In the genomic region with DNA sequence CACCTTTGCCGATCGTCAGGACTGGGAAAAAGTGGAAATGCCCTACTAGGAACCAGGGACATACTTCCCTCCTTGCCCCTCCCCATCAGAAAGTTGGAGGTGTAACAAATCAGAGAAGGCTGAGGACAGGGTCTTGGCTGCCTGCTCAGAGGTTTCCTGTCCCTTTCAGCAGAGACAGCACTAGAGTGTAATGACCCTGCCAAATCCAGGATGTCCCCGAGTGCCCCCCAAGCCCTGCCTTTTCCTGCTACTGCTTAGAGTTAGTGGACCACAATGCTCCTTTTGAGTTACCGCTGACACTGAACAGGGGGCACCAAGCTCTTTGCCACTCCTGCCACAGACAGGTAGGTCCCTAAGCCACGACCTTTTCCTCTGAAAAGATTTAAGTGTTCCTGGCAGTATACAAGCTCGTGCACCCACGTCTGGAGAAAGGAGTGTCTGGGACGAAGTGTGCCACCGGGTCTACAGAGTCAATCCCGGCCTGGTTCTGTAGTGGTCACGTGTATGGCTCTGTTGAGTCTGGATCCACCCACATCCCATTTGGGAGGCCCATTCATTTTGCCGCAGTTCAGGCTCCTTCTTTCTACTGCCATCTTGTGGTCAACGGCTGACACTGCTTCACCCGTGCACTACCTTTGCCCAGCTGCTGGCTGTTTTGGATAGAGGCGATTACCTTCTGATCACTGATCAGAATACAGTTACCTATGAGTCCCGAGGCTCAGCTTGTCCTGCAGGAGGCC, we compare ENCODE assay signal across 8 mouse cellular contexts. TPM values are rescaled to one million over a fixed set of nuclear protein-coding genes. Genes with fewer than 3 reads are reported as not detected.
A peak's percentile ranks its signal among the peaks of the same experiment; 100 is the strongest.
DNase-seq lines count a peak whose midpoint lies in the region; ATAC-seq and TF ChIP-seq lines count a peak whose summit lies in the region.

No protein-coding gene starts in this region.

- ATAC-seq in embryonic facial prominence, embryonic 12.5 days (ENCODE audit: insufficient number of reproducible peaks, insufficient read depth, low FRiP score, low TSS enrichment) = no peak
- ATAC-seq in heart, embryonic 14.5 days (ENCODE audit: insufficient number of reproducible peaks, insufficient read depth, low FRiP score, low read depth) = 0 out of 2 replicates have a peak, but pooled peaks have one; percentile 26
- ATAC-seq in kidney, postnatal 0 days (replicated peaks; ENCODE audit: low FRiP score, low read depth) = 0 out of 2 replicates have a peak, but pooled peaks have one; percentile 6
- peak; percentile 20 for ATAC-seq in liver, embryonic 16.5 days (ENCODE audit: low read depth)
- peak; percentile 16; the same call in 1 of the 2 replicates for ATAC-seq in neural tube, embryonic 11.5 days (ENCODE audit: insufficient read depth, low FRiP score, low TSS enrichment)

- no peaks in the 10 kb centered on the region for H3K9me3 ChIP-seq in E14TG2a.4 (ENCODE audit: low read length)
- no peaks in the 10 kb centered on the region for H3K9me3 ChIP-seq in embryonic facial prominence, embryonic 12.5 days
- no peaks in the 10 kb centered on the region for H3K9me3 ChIP-seq in heart, embryonic 14.5 days (ENCODE audit: control insufficient read depth, low read length)
- no peaks in the 10 kb centered on the region for H3K9me3 ChIP-seq in kidney, postnatal 0 days (replicated peaks; ENCODE audit: low read length)
- H3K9me3 ChIP-seq in liver, embryonic 16.5 days (replicated peaks; ENCODE audit: control insufficient read depth, low read length) = no peaks in the 10 kb centered on the region
- H3K9me3 ChIP-seq in neural tube, embryonic 11.5 days (ENCODE audit: control insufficient read depth, low read length) = no peaks in the 10 kb centered on the region

- H3K4me2 ChIP-seq in embryonic facial prominence, embryonic 12.5 days (replicated peaks) = peak overlapping the region; percentile 32
- H3K4me2 ChIP-seq in heart, embryonic 14.5 days (ENCODE audit: low read length) = peak overlapping the region; percentile 46
- H3K4me2 ChIP-seq in kidney, postnatal 0 days (ENCODE audit: low read length) = peak overlapping the region; percentile 14; the same call in 1 of the 2 replicates
- 0 out of 2 replicates have a peak overlapping the region, but pooled peaks have one; percentile 3 for H3K4me2 ChIP-seq in liver, embryonic 16.5 days (ENCODE audit: low read depth, low read length)
- H3K4me2 ChIP-seq in neural tube, embryonic 11.5 days (ENCODE audit: low read depth) = no peak overlapping the region

- H3K36me3 ChIP-seq in E14TG2a.4 (ENCODE audit: insufficient read depth, low read length) = peaks cover 41% of the 10 kb centered on the region
- peaks cover 31% of the 10 kb centered on the region for H3K36me3 ChIP-seq in embryonic facial prominence, embryonic 12.5 days
- H3K36me3 ChIP-seq in heart, embryonic 14.5 days (ENCODE audit: control insufficient read depth, insufficient read depth, low read length) = peaks cover 36% of the 10 kb centered on the region
- peaks cover 21% of the 10 kb centered on the region for H3K36me3 ChIP-seq in kidney, postnatal 0 days (ENCODE audit: insufficient read depth, low read length)
- peaks cover 21% of the 10 kb centered on the region for H3K36me3 ChIP-seq in liver, embryonic 16.5 days (ENCODE audit: control insufficient read depth, insufficient read depth)
- H3K36me3 ChIP-seq in neural tube, embryonic 11.5 days (ENCODE audit: control insufficient read depth, insufficient read depth, low read length) = no peaks in the 10 kb centered on the region; the same call in 1 of the 2 replicates

- H3K27me3 ChIP-seq in E14TG2a.4 (ENCODE audit: insufficient read depth, low read length) = no peaks in the 10 kb centered on the region
- H3K27me3 ChIP-seq in embryonic facial prominence, embryonic 12.5 days = no peaks in the 10 kb centered on the region
- H3K27me3 ChIP-seq in heart, embryonic 14.5 days (ENCODE audit: control insufficient read depth, insufficient read depth, low read length) = no peaks in the 10 kb centered on the region
- H3K27me3 ChIP-seq in kidney, postnatal 0 days (ENCODE audit: insufficient read depth, low read length) = no peaks in the 10 kb centered on the region
- no peaks in the 10 kb centered on the region for H3K27me3 ChIP-seq in liver, embryonic 16.5 days (ENCODE audit: control insufficient read depth, insufficient read depth, low read depth, low read length)
- no peaks in the 10 kb centered on the region for H3K27me3 ChIP-seq in neural tube, embryonic 11.5 days (ENCODE audit: control insufficient read depth, insufficient read depth, low read length)

- 15% methylated on average over 16 of the region's 16 CpGs for WGBS in embryonic facial prominence, embryonic 12.5 days
- 14% methylated on average over 16 of the region's 16 CpGs for WGBS in heart, embryonic 14.5 days
- WGBS in kidney, postnatal 0 days = 13% methylated on average over 16 of the region's 16 CpGs
- 17% methylated on average over 16 of the region's 16 CpGs for WGBS in liver, embryonic 16.5 days (ENCODE audit: insufficient replicate concordance)
- 21% methylated on average over 16 of the region's 16 CpGs for WGBS in neural tube, embryonic 11.5 days

- no peak overlapping the region for H3K27ac ChIP-seq in embryonic facial prominence, embryonic 12.5 days
- no peak overlapping the region for H3K27ac ChIP-seq in heart, embryonic 14.5 days (replicated peaks in 1 of 2; ENCODE audit: control insufficient read depth in 1 of 2, insufficient read depth in 1 of 2, low read depth in 2 of 2, low read length in 2 of 2)
- H3K27ac ChIP-seq in kidney, postnatal 0 days = no peak overlapping the region
- H3K27ac ChIP-seq in liver, embryonic 16.5 days (ENCODE audit: low read length) = peak overlapping the region; percentile 72
- no peak overlapping the region for H3K27ac ChIP-seq in neural tube, embryonic 11.5 days (ENCODE audit: low read depth, low read length)

- peak; percentile 91 for TF ChIP-seq CTCF in E14TG2a.4 (conservative IDR thresholded peaks at IDR 0.05; ENCODE audit: low read length)
- peak; percentile 97 for TF ChIP-seq CTCF in kidney, postnatal 0 days (IDR thresholded peaks at IDR 0.05; ENCODE audit: low read depth)

- H3K4me3 ChIP-seq in E14TG2a.4 (replicated peaks; ENCODE audit: low read length) = peak overlapping the region; percentile 8
- H3K4me3 ChIP-seq in embryonic facial prominence, embryonic 12.5 days = no peak overlapping the region
- H3K4me3 ChIP-seq in heart, embryonic 14.5 days (ENCODE audit: control insufficient read depth in 1 of 2, insufficient read depth in 1 of 2, low read depth in 1 of 2, low read length in 2 of 2) = no peak overlapping the region
- H3K4me3 ChIP-seq in kidney, postnatal 0 days (replicated peaks; ENCODE audit: low read depth, low read length) = no peak overlapping the region
- peak overlapping the region; percentile 1; the same call in 1 of the 2 replicates for H3K4me3 ChIP-seq in liver, embryonic 16.5 days (ENCODE audit: low read depth, low read length)
- no peak overlapping the region for H3K4me3 ChIP-seq in neural tube, embryonic 11.5 days (ENCODE audit: low read depth, low read length)

- peak; percentile 58 for DNase-seq in adrenal gland, postnatal 25 days
- peak; percentile 92 for DNase-seq in kidney, postnatal 0 days (ENCODE audit: low spot score)
- peak; percentile 74 for DNase-seq in neural tube, embryonic 11.5 days (ENCODE audit: low spot score)
- peak; percentile 68 for DNase-seq in thymus, postnatal 4 days

- H3K9ac ChIP-seq in embryonic facial prominence, embryonic 12.5 days = no peak overlapping the region; the same call in 1 of the 2 replicates
- no peak overlapping the region; the same call in 1 of the 2 replicates for H3K9ac ChIP-seq in heart, embryonic 14.5 days (ENCODE audit: low read length)
- H3K9ac ChIP-seq in kidney, postnatal 0 days (ENCODE audit: low read depth, low read length) = no peak overlapping the region
- peak overlapping the region; percentile 54; the same call in 1 of the 2 replicates for H3K9ac ChIP-seq in liver, embryonic 16.5 days (ENCODE audit: low read depth, low read length)
- H3K9ac ChIP-seq in neural tube, embryonic 11.5 days (ENCODE audit: low read length) = no peak overlapping the region

- H3K4me1 ChIP-seq in E14TG2a.4 (replicated peaks; ENCODE audit: low read depth, low read length) = peaks cover 61% of the 10 kb centered on the region
- peaks cover 28% of the 10 kb centered on the region for H3K4me1 ChIP-seq in embryonic facial prominence, embryonic 12.5 days
- H3K4me1 ChIP-seq in heart, embryonic 14.5 days (ENCODE audit: control insufficient read depth in 2 of 2, insufficient read depth in 2 of 2, low read length in 2 of 2) = peaks cover 19 to 40% of the 10 kb centered on the region in 2 experiments
- H3K4me1 ChIP-seq in kidney, postnatal 0 days (replicated peaks; ENCODE audit: insufficient read depth, low read length) = peaks cover 22% of the 10 kb centered on the region
- peaks cover 60% of the 10 kb centered on the region for H3K4me1 ChIP-seq in liver, embryonic 16.5 days (ENCODE audit: control insufficient read depth, low read depth, low read length)
- H3K4me1 ChIP-seq in neural tube, embryonic 11.5 days (ENCODE audit: control insufficient read depth, insufficient read depth, low read length) = peaks cover 10% of the 10 kb centered on the region

RNA-seq across cellular contexts. Expression of a gene that starts 4.5 kb away (rescaled TPM):
- 127 and 136 TPM in 2 replicates for total RNA-seq in adrenal gland, postnatal 25 days (2021)
- polyA plus RNA-seq in embryonic facial prominence, embryonic 12.5 days (2016; fragmentation: Nextera tagmentation; extraction: Ambion mirVana) = 86.3 and 90.6 TPM in 2 replicates
- 36.8 and 39.5 TPM in 2 replicates for polyA plus RNA-seq in heart, embryonic 14.5 days (2014; fragmentation: Nextera tagmentation; extraction: Ambion mirVana)
- 62.2 and 71.1 TPM in 2 replicates for polyA plus RNA-seq in kidney, postnatal 0 days (2015; fragmentation: Nextera tagmentation; extraction: Ambion mirVana)
- polyA plus RNA-seq in liver, embryonic 16.5 days (2015; fragmentation: Nextera tagmentation; extraction: Ambion mirVana) = 56.9 and 60.3 TPM in 2 replicates
- 44.8 and 48.8 TPM in 2 replicates for polyA plus RNA-seq in neural tube, embryonic 11.5 days (2014; fragmentation: Nextera tagmentation; extraction: Ambion mirVana)

RNA-seq across cellular contexts. Expression of a gene that starts 8.0 kb away (rescaled TPM):
- total RNA-seq in adrenal gland, postnatal 25 days (2021) = 48.6 and 50.9 TPM in 2 replicates
- polyA plus RNA-seq in embryonic facial prominence, embryonic 12.5 days (2016; fragmentation: Nextera tagmentation; extraction: Ambion mirVana) = 169 and 171 TPM in 2 replicates
- 79.2 and 83.9 TPM in 2 replicates for polyA plus RNA-seq in heart, embryonic 14.5 days (2014; fragmentation: Nextera tagmentation; extraction: Ambion mirVana)
- 59.3 and 73.1 TPM in 2 replicates for polyA plus RNA-seq in kidney, postnatal 0 days (2015; fragmentation: Nextera tagmentation; extraction: Ambion mirVana)
- 128 and 136 TPM in 2 replicates for polyA plus RNA-seq in liver, embryonic 16.5 days (2015; fragmentation: Nextera tagmentation; extraction: Ambion mirVana)
- polyA plus RNA-seq in neural tube, embryonic 11.5 days (2014; fragmentation: Nextera tagmentation; extraction: Ambion mirVana) = 194 and 219 TPM in 2 replicates

RNA-seq across cellular contexts. Expression of a gene that starts 31.7 kb away (rescaled TPM):
- total RNA-seq in adrenal gland, postnatal 25 days (2021) = 31.4 and 33.5 TPM in 2 replicates
- polyA plus RNA-seq in embryonic facial prominence, embryonic 12.5 days (2016; fragmentation: Nextera tagmentation; extraction: Ambion mirVana) = 138 and 153 TPM in 2 replicates
- 49.9 and 51.6 TPM in 2 replicates for polyA plus RNA-seq in heart, embryonic 14.5 days (2014; fragmentation: Nextera tagmentation; extraction: Ambion mirVana)
- polyA plus RNA-seq in kidney, postnatal 0 days (2015; fragmentation: Nextera tagmentation; extraction: Ambion mirVana) = 50.6 and 54.2 TPM in 2 replicates
- polyA plus RNA-seq in liver, embryonic 16.5 days (2015; fragmentation: Nextera tagmentation; extraction: Ambion mirVana) = 0.51 and 1.6 TPM in 2 replicates
- 129 and 135 TPM in 2 replicates for polyA plus RNA-seq in neural tube, embryonic 11.5 days (2014; fragmentation: Nextera tagmentation; extraction: Ambion mirVana)

Comparison
In these comparisons a context has a peak if more than half of its experiments do, and no peak if none do; other contexts are left out.
1. H3K4me3 ChIP-seq: peak in E14TG2a.4 (single experiment) and liver, embryonic 16.5 days (single experiment); none in embryonic facial prominence, embryonic 12.5 days (single experiment), heart, embryonic 14.5 days (0 of 2), kidney, postnatal 0 days (single experiment) and neural tube, embryonic 11.5 days (single experiment).
2. RNA of a gene that starts 31.7 kb away (polyA plus RNA-seq): 138 to 153 TPM in embryonic facial prominence, embryonic 12.5 days, 129 to 135 TPM in neural tube, embryonic 11.5 days, 50.6 to 54.2 TPM in kidney, postnatal 0 days and 49.9 to 51.6 TPM in heart, embryonic 14.5 days; 0.51 to 1.6 TPM in liver, embryonic 16.5 days; every median in the first group is over 10 times any median in the second.
3. Peak in every context shown above with its lines, with median percentiles within 50 percentile points of each other: DNase-seq.